Mouse (Mus musculus) cortical plate, adult 2 months (tissue): ENCODE results near the gene Pomp. TPM values are rescaled to one million over a fixed set of nuclear protein-coding genes. Genes with fewer than 3 reads are reported as not detected.
A peak's percentile ranks its signal among the peaks of the same experiment; 100 is the strongest.

Source experiments
- H3K27ac ChIP-seq: fragments of 200-500 bp; 2 replicates; pipeline ENCODE4 v1.5.1; 2012; ENCODE audit warnings: low read length, control low read depth, inconsistent platforms; ENCODE audit not compliant: insufficient read depth
- H3K4me1 ChIP-seq: fragments of 200-500 bp; 2 replicates; pipeline ENCODE4 v1.6.1; 2011; ENCODE audit warnings: low read length; ENCODE audit not compliant: control insufficient read depth, insufficient read depth
- H3K4me3 ChIP-seq: fragments of 200-500 bp; 2 replicates; pipeline ENCODE4 v1.5.1; 2011; ENCODE audit warnings: mild to moderate bottlenecking, low read length, control low read depth; ENCODE audit not compliant: insufficient read depth
- CTCF ChIP-seq: fragments of 200-500 bp; IDR thresholded peaks from 2 replicates; pipeline ENCODE4 v1.5.1; 2011; ENCODE audit warnings: mild to moderate bottlenecking, control low read depth, low read length; ENCODE audit not compliant: insufficient read depth; ENCODE audit errors: extremely low read depth
- POLR2A ChIP-seq: fragments of 200-500 bp; IDR thresholded peaks from 2 replicates; pipeline ENCODE4 v1.6.1; 2011; ENCODE audit warnings: mild to moderate bottlenecking, low read length, control low read depth; ENCODE audit not compliant: insufficient read depth; ENCODE audit errors: extremely low read depth
- polyA plus RNA-seq: library from polyadenylated mRNA; depleted of rRNA; stranded (reverse); fragments of >200 nt; gene quantifications from 2 replicates; pipeline ENCODE4 v1.2.3, GENCODE M21; 2012; rRNA removed

Pomp gene
- polyA plus RNA-seq, 1 experiment: 212 TPM

DNA sequence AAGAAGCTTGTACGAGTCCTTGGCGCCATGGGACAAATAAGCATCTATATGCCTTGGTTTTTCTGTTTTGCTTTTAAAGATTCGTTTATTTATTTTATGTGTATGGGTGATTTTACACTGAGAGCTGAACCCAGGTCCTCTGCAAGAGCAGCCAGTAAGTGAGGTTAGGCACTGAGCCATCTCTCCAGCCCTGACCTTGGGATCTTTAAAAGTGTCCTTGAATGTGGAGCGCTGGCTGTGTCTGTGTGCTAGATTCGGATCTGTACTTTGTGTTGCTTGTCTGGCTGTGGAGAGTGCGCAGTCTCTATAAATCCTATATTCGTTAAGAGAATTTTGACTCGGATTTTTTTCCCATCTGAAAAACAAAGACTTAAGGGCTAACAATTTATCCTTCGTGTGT, 55.9 kb downstream of the Pomp start:
- Histone ChIP-seq H3K4me1 (no peaks in the 10 kb centered on the region), H3K4me3 (no peak overlapping the region), H3K27ac (no peak overlapping the region)
- TF ChIP-seq POLR2A: no peak

DNA sequence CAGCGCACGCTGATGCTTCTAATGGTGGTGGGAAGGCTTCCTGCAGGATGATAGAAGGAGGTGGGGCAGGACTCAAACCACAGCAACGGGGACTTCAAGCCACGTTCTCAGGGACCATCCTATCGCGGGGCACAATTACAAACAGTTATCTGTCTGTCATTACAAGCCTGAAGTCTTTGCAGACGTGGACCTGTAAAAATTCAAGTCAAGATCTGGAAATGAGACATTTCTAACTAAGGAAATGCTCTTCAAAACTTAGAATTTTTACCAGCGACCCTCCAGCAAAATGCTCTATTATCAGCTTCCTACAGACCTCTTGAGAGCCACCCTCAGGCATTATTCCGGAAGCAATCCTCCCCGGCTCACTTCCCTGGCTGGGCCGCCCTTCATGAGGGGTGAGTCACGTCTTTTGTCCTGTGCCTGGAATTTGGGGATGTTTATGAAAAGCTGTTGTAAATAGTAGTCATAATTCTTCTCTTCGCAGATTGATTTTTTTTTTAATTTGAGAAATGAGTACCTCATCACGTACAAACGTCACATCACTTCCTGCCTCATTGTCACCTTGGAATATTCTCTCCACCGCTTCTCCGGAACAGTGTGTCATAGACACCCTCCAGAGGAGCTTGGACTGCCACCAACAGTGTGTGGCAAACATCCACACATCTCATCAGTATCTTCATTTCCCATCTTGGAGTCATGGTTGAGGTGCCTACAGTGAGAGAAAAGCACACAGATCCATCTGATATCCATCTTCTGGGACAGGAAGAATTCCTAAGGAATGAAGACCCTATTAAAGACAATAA, 58.0 kb downstream of the Pomp start:
- TF ChIP-seq CTCF: no peak
- no peak for TF ChIP-seq POLR2A
- Histone ChIP-seq H3K4me1 (no peaks in the 10 kb centered on the region), H3K4me3 (no peak overlapping the region), H3K27ac (peak overlapping the region; percentile 94; the same call in 1 of the 2 replicates)

DNA sequence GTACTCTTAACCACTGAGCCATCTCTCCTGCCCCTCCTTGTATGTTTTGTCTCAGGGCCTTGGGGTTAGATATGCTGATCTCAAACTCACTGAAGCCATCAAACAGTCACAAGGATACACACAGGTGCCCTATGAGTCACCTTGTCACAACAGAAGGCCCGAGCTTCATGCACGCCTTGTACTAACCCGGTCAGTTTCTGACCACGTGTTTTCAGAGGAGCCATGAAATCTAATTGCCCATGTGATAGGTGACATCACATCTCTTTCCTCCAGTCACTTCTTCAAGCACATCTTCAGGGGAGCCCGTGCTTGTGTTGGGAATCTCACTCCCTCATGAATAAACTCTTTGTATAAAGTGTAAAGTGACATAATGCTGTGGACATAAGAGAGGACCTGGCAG, 64.4 kb downstream of the Pomp start:
- TF ChIP-seq POLR2A (no peak), CTCF (no peak)
- H3K27ac ChIP-seq: no peak overlapping the region
- H3K4me3 ChIP-seq: no peak overlapping the region
- no peaks in the 10 kb centered on the region for H3K4me1 ChIP-seq

Other genes starting within 250 kb of the Pomp start
- 27.0 and 27.3 TPM in 2 replicates for gene Flt1, start 134.4 kb upstream of the Pomp start, polyA plus RNA-seq
- gene Slc46a3, start 34.4 kb downstream of the Pomp start, polyA plus RNA-seq: 14.5 and 15.3 TPM in 2 replicates
- 22.5 and 24.5 TPM in 2 replicates for gene Mtus2, start 96.9 kb downstream of the Pomp start, polyA plus RNA-seq